Mouse (Mus musculus) megakaryocyte, embryonic 14.5 days (primary cell): ENCODE results near the gene Pknox2.

Source experiments
- FLI1 ChIP-seq: IDR thresholded peaks from 2 replicates; pipeline ENCODE4 v1.6.1; 2012; ENCODE audit warnings: low read length, inconsistent platforms, mixed read lengths
- GATA1 ChIP-seq: IDR thresholded peaks from 3 replicates; pipeline ENCODE4 v1.6.1; 2012; ENCODE audit warnings: mixed read lengths, low read length, inconsistent platforms, borderline replicate concordance

DNA sequence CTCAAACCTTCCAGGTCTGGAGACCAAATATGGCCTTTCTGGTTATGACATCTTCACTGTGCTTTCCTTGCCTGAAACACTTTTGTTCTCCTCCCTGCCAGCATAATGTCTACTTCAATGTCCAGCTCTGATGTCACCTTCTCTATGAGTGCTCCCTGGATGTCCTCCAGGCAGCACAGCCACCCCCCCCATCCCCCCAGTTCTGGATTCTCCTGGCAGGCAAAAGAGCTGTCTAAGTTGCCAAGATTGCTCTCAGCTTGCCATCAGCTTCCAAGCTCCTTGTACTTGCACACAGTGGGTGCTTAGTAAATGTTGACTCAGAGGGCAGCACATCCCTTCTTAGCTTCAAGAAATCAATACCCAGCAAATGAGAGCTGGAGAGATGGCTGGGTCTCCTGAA, 131.0 kb downstream of the Pknox2 start:
- TF ChIP-seq GATA1 (no peak), FLI1 (no peak)
